Mouse (Mus musculus) heart, adult 2 months (tissue): ENCODE data around the gene Smarca5. TPM values are rescaled to one million over a fixed set of nuclear protein-coding genes. Genes with fewer than 3 reads are reported as not detected.
A peak's percentile ranks its signal among the peaks of the same experiment; 100 is the strongest.

Source experiments
- DNase-seq, 2 experiments: peaks; one replicate each; pipeline ENCODE4 v3.0.0; 2021
- H3K27ac ChIP-seq: fragments of 200-600 bp; 2 replicates; pipeline ENCODE4 v1.8.1; 2022
- H3K27me3 ChIP-seq: fragments of 200-500 bp; 2 replicates; pipeline ENCODE4 v1.6.1; 2012; ENCODE audit warnings: mild to moderate bottlenecking, low read length, inconsistent platforms, mixed read lengths; ENCODE audit not compliant: control insufficient read depth, insufficient read depth
- H3K36me3 ChIP-seq: fragments of 200-500 bp; 2 replicates; pipeline ENCODE4 v1.6.1; 2012; ENCODE audit warnings: low read length, inconsistent platforms; ENCODE audit not compliant: control insufficient read depth, insufficient read depth
- H3K4me1 ChIP-seq: fragments of 200-500 bp; 2 replicates; pipeline ENCODE4 v1.6.1; 2011; ENCODE audit warnings: low read length; ENCODE audit not compliant: control insufficient read depth, insufficient read depth
- H3K4me3 ChIP-seq: fragments of 200-600 bp; 2 replicates; pipeline ENCODE4 v1.8.1; 2022
- H3K79me2 ChIP-seq: fragments of 200-500 bp; replicated peaks from 2 replicates; pipeline ENCODE4 v1.6.1; 2012; ENCODE audit warnings: mild to moderate bottlenecking, inconsistent platforms, low read length, moderate library complexity, mixed read lengths; ENCODE audit not compliant: control insufficient read depth, insufficient read depth
- H3K9ac ChIP-seq: fragments of 200-500 bp; 2 replicates; pipeline ENCODE4 v1.6.1; 2012; ENCODE audit warnings: low read depth, mild to moderate bottlenecking, control low read depth, inconsistent platforms, low read length, mixed read lengths
- CTCF ChIP-seq: fragments of 200-600 bp; IDR thresholded peaks from 2 replicates; pipeline ENCODE4 v1.8.1; 2022; ENCODE audit warnings: antibody characterized with exemption, mild to moderate bottlenecking, moderate library complexity
- EP300 ChIP-seq: fragments of 200-500 bp; IDR thresholded peaks from 2 replicates; pipeline ENCODE4 v1.6.1; 2011; ENCODE audit warnings: low read depth, low read length, control low read depth; ENCODE audit not compliant: insufficient read depth
- POLR2A ChIP-seq: fragments of 200-500 bp; IDR thresholded peaks from 2 replicates; pipeline ENCODE4 v1.6.1; 2011; ENCODE audit warnings: mild to moderate bottlenecking, low read depth, low read length, control low read depth; ENCODE audit not compliant: insufficient read depth
- WGBS: fragments of 180-500 bp; shearing (Covaris S2); methylation state at CpG from one replicate; pipeline ENCODE4 v1.1.7; 2018; 5-methylcytosine and 5-hydroxymethylcytosine counted together
- intact Hi-C: fragments of 180-260 bp; cut with DNase I; formaldehyde crosslinking; loops from one replicate; pipeline ENCODE4 v1.15.1; 2025
- polyA plus RNA-seq: library from polyadenylated mRNA; depleted of rRNA; stranded (reverse); fragments of >200 nt; gene quantifications from 2 replicates; pipeline ENCODE4 v1.2.3, GENCODE M21; 2012
- total RNA-seq, 2 experiments: library from RNA; stranded (reverse); gene quantifications; 2 replicates each; pipeline ENCODE4 v1.2.3; 2021

Smarca5 gene
- total and polyA plus RNA-seq, 3 experiments: 3.5 to 43.5 (median 37.9) TPM

GRCm38 (mm10) chr8:80688141-80688540 lies 51.2 kb downstream of the Smarca5 start:
- no peaks in the 10 kb centered on the region for H3K27me3 ChIP-seq
- H3K4me3 ChIP-seq: no peak overlapping the region
- H3K27ac ChIP-seq: no peak overlapping the region
- TF ChIP-seq POLR2A: no peak
- no peak for TF ChIP-seq EP300
- TF ChIP-seq CTCF: peak; percentile 81
- intact Hi-C loops: loop anchor here (1.0 kb wide), 2 partner anchors 195 to 954 kb away; partner anchors contain the start of gene Gypa
- H3K79me2 ChIP-seq: no peaks in the 10 kb centered on the region
- no peak overlapping the region for H3K9ac ChIP-seq
- 21% methylated on average over 4 of the region's 4 CpGs for WGBS
- no peaks in the 10 kb centered on the region for H3K36me3 ChIP-seq
- no peaks in the 10 kb centered on the region for H3K4me1 ChIP-seq
- peak; percentile 39 to 64 for DNase-seq

- Histone ChIP-seq H3K9ac (no peak overlapping the region), H3K27me3 (no peaks in the 10 kb centered on the region), H3K79me2 (no peaks in the 10 kb centered on the region), H3K4me1 (no peaks in the 10 kb centered on the region), H3K36me3 (no peaks in the 10 kb centered on the region), H3K27ac (no peak overlapping the region), H3K4me3 (no peak overlapping the region)
- DNase-seq: no peak
- intact Hi-C loops: no loop called here
- WGBS: 43% methylated on average over 5 of the region's 5 CpGs
- TF ChIP-seq CTCF: no peak
- TF ChIP-seq EP300: no peak
- TF ChIP-seq POLR2A: no peak
Observed at GRCm38 (mm10) chr8:80683756-80684335, 55.5 kb downstream of the Smarca5 start.

DNA sequence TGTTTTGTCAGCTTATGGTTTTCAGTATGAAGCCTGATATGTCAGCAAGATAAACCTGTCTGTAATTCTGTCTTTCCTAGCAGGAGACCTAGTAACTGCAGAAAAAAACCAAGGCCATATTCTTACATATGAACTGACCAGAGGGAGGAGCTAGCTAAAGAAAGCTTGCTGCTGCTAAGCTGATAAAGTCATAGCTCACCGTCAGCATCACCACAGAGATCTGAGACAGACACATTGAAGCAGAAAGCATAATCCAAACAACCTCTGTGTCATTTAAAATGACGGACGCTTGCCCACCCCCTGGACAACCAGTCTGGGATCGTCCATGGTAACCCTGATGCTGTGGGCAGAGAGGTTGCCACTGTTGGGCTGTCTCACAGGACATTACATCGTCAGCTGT lies 56.7 kb downstream of the Smarca5 start:
- no peak for DNase-seq
- 75% methylated on average over 5 of the region's 5 CpGs for WGBS
- intact Hi-C loops: no loop called here

GRCm38 (mm10) chr8:80669277-80669901 lies 69.9 kb downstream of the Smarca5 start:
- DNase-seq: no peak
- Histone ChIP-seq H3K9ac (no peak overlapping the region), H3K4me3 (no peak overlapping the region), H3K27ac (no peak overlapping the region), H3K36me3 (no peaks in the 10 kb centered on the region), H3K79me2 (no peaks in the 10 kb centered on the region), H3K27me3 (no peaks in the 10 kb centered on the region), H3K4me1 (no peaks in the 10 kb centered on the region)
- no peak for TF ChIP-seq POLR2A
- no peak for TF ChIP-seq CTCF
- TF ChIP-seq EP300: no peak
- WGBS: 67% methylated on average over 17 of the region's 17 CpGs
- intact Hi-C loops: no loop called here

More for the DNA sequence above, 56.7 kb downstream of the Smarca5 start:
- no peaks in the 10 kb centered on the region for H3K36me3 ChIP-seq
- no peaks in the 10 kb centered on the region for H3K79me2 ChIP-seq
- H3K9ac ChIP-seq: no peak overlapping the region
- H3K27me3 ChIP-seq: no peaks in the 10 kb centered on the region
- H3K27ac ChIP-seq: no peak overlapping the region
- H3K4me3 ChIP-seq: no peak overlapping the region
- no peak for TF ChIP-seq EP300
- no peak for TF ChIP-seq CTCF
- TF ChIP-seq POLR2A: no peak
- no peaks in the 10 kb centered on the region for H3K4me1 ChIP-seq

GRCm38 (mm10) chr8:80663476-80663875 lies 75.8 kb downstream of the Smarca5 start:
- intact Hi-C loops: no loop called here
- no peak for TF ChIP-seq POLR2A
- no peak for TF ChIP-seq CTCF
- no peak for TF ChIP-seq EP300
- Histone ChIP-seq H3K36me3 (no peaks in the 10 kb centered on the region), H3K9ac (no peak overlapping the region), H3K27ac (no peak overlapping the region), H3K4me1 (no peaks in the 10 kb centered on the region), H3K79me2 (no peaks in the 10 kb centered on the region), H3K27me3 (no peaks in the 10 kb centered on the region), H3K4me3 (no peak overlapping the region)
- 62% methylated on average over 3 of the region's 3 CpGs for WGBS
- no peak for DNase-seq

DNA sequence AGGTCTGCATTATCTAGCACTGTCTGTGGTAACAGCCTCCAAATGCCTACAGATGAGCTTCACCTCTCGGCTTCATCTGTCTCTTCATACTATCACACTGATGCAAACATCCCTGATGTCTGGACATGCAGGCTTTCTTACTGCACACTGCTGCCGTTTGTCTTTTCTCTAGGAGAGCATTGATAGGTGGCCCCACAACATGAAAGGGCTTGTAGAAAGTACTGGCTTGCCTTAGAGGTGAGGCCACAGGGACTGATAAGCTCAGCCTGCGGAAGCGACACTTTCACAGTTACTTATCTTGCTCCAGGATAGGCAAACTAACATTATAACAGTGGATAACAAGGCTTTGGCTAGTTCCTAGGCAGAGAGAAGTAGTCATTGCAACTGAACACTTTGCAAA lies 78.2 kb downstream of the Smarca5 start:
- intact Hi-C loops: no loop called here
- DNase-seq: no peak
- H3K4me1 ChIP-seq: no peaks in the 10 kb centered on the region
- no peaks in the 10 kb centered on the region for H3K27me3 ChIP-seq
- no peak overlapping the region for H3K27ac ChIP-seq
- no peaks in the 10 kb centered on the region for H3K36me3 ChIP-seq
- WGBS: 26% methylated on average over 4 of the region's 4 CpGs
- H3K9ac ChIP-seq: no peak overlapping the region
- H3K4me3 ChIP-seq: no peak overlapping the region
- TF ChIP-seq EP300 (no peak), CTCF (no peak), POLR2A (no peak)
- no peaks in the 10 kb centered on the region for H3K79me2 ChIP-seq
